Mouse (Mus musculus) C2C12 (cell line): ENCODE results near the gene Rftn2. TPM values are rescaled to one million over a fixed set of nuclear protein-coding genes. Genes with fewer than 3 reads are reported as not detected.

Experiments used
- H3K27me3 ChIP-seq: one replicate; pipeline ENCODE4 v1.6.1; 2011; ENCODE audit not compliant: control insufficient read depth, insufficient read depth, insufficient read length
- H3K36me3 ChIP-seq: one replicate; pipeline ENCODE4 v1.6.1; 2011; ENCODE audit not compliant: control insufficient read depth, insufficient read depth
- H3K4me3 ChIP-seq: one replicate; pipeline ENCODE4 v1.5.1; 2011; ENCODE audit warnings: mild to moderate bottlenecking, control low read depth; ENCODE audit not compliant: poor library complexity, insufficient read depth, severe bottlenecking
- H3K79me2 ChIP-seq: one replicate; pipeline ENCODE4 v1.6.1; 2011; ENCODE audit not compliant: control insufficient read depth, insufficient read depth
- H3K79me3 ChIP-seq: one replicate; pipeline ENCODE4 v1.6.1; 2011; ENCODE audit warnings: low read depth, control low read depth
- H3ac ChIP-seq: one replicate; pipeline ENCODE3; 2011; ENCODE audit warnings: low read depth; ENCODE audit not compliant: control insufficient read depth, insufficient read length
- CEBPB ChIP-seq: IDR thresholded peaks from one replicate; pipeline ENCODE4 v1.6.1; 2011; ENCODE audit warnings: low read depth, mild to moderate bottlenecking, control low read depth, moderate library complexity
- CTCF ChIP-seq: IDR thresholded peaks from one replicate; pipeline ENCODE4 v1.5.1; 2011; ENCODE audit not compliant: control insufficient read depth, insufficient read depth, insufficient read length
- FOSL1 ChIP-seq: IDR thresholded peaks from one replicate; pipeline ENCODE4 v1.8.0; 2011; ENCODE audit warnings: mild to moderate bottlenecking, low read length; ENCODE audit not compliant: poor library complexity, insufficient read depth, severe bottlenecking
- MAX ChIP-seq: IDR thresholded peaks from one replicate; pipeline ENCODE4 v1.6.1; 2011; ENCODE audit warnings: mild to moderate bottlenecking, control low read depth
- MYOD1 ChIP-seq: IDR thresholded peaks from one replicate; pipeline ENCODE4 v1.6.1; 2011; ENCODE audit warnings: low read depth; ENCODE audit not compliant: control insufficient read depth, insufficient read length
- MYOG ChIP-seq: IDR thresholded peaks from one replicate; pipeline ENCODE4 v1.6.1; 2011; ENCODE audit not compliant: control insufficient read depth, insufficient read length; ENCODE audit errors: extremely low read depth
- USF1 ChIP-seq: IDR thresholded peaks from one replicate; pipeline ENCODE4 v1.6.1; 2011; ENCODE audit warnings: low read depth, mild to moderate bottlenecking, control low read depth, moderate library complexity
- polyA plus RNA-seq: library from polyadenylated mRNA; unstranded; fragments of >200 nt; fragmentation: generic; extraction: Trizol; gene quantifications from one replicate; pipeline ENCODE4 v1.2.1, GENCODE M21; 2012; ENCODE audit warnings: missing spikeins

Rftn2 gene
- polyA plus RNA-seq, 1 experiment, result 13.0 TPM

DNA sequence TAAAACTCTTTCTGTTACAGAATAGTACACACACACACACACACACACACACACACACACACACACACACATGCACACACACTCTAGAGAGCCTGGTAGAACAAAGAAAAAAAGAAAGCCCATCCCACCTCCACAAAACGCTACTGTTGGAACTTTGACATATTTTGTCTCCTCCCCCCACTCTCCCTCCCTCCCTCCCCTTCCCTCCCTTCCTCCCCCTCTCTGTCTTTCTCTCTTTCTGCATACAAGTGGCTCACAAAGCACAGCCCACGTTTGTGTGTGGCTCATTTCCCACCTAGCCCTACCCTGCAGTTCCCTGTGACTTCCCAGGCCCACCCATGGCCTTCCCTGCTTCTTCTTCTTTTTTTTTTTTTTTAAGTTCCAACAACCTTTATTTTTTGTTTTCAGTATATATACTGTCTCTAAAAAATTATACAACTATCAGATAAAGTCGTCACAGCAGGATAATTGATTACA lies 52.0 kb downstream of the Rftn2 start:
- Histone ChIP-seq H3K4me3 (no peak overlapping the region), H3K36me3 (no peaks in the 10 kb centered on the region)
- no peak for TF ChIP-seq CTCF
- no peak for TF ChIP-seq FOSL1
- no peak for TF ChIP-seq USF1
- TF ChIP-seq MYOD1, result no peak
- no peak for TF ChIP-seq CEBPB
- no peak for TF ChIP-seq MYOG
- no peak for TF ChIP-seq MAX

DNA sequence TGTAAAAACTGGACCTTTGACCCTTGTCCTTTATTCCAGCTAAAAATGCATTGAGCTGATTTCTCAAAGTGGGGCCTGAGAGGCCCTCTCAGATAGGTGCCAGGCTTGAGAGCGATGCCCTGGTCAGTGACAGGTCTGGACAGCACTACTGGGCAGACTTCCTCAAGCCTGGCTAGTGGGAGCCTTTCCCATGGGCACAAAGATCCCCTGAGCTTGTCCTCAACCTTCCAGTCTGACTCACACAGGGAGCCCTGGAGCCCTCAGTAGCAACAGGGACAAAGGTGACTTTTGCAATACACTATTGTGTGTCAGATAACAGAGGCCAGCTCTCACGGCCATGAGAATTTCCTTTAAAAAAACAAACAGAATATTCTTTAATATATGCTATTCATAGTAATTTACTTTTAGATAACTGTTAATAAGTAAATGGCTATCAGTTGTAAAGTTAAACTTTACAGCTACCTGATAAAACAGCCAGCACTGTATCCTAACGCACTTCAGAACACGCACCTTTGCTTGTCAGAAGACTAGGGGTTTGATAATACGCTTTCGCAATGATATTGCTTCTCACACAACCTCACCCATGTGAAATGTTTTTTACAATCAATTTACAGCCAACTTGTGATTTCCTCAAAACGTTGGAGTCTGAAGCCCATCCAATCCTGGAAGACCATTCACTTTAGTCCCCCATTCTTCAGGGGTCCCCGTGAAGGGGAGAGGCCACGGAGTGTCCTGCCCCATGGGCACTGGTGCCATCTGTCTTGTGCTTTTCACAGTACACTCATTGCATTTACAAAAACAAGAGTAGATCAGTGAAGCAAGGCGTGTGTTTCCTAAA lies 52.6 kb downstream of the Rftn2 start:
- H3K36me3 ChIP-seq, result peaks cover 6% of the 10 kb centered on the region
- no peaks in the 10 kb centered on the region for H3K79me2 ChIP-seq
- no peak for TF ChIP-seq USF1
- TF ChIP-seq MYOD1, result no peak
- no peak for TF ChIP-seq CEBPB
- no peak for TF ChIP-seq MYOG
- TF ChIP-seq CTCF, result no peak
- no peak for TF ChIP-seq FOSL1
- no peak for TF ChIP-seq MAX
- no peak overlapping the region for H3ac ChIP-seq
- H3K27me3 ChIP-seq, result no peaks in the 10 kb centered on the region
- no peaks in the 10 kb centered on the region for H3K79me3 ChIP-seq
- H3K4me3 ChIP-seq, result no peak overlapping the region

More for the DNA sequence above, 52.0 kb downstream of the Rftn2 start:
- Histone ChIP-seq H3ac (no peak overlapping the region), H3K79me3 (no peaks in the 10 kb centered on the region), H3K79me2 (no peaks in the 10 kb centered on the region), H3K27me3 (no peaks in the 10 kb centered on the region)

- Histone ChIP-seq H3K36me3 (peaks cover 9% of the 10 kb centered on the region), H3ac (no peak overlapping the region), H3K79me2 (no peaks in the 10 kb centered on the region), H3K27me3 (no peaks in the 10 kb centered on the region), H3K4me3 (no peak overlapping the region), H3K79me3 (no peaks in the 10 kb centered on the region)
- TF ChIP-seq CTCF, result no peak
- no peak for TF ChIP-seq FOSL1
- no peak for TF ChIP-seq USF1
- no peak for TF ChIP-seq MYOD1
- TF ChIP-seq CEBPB, result no peak
- TF ChIP-seq MAX, result no peak
- no peak for TF ChIP-seq MYOG
Observed at GRCm38 (mm10) chr1:55171361-55172325, 54.9 kb downstream of the Rftn2 start.

DNA sequence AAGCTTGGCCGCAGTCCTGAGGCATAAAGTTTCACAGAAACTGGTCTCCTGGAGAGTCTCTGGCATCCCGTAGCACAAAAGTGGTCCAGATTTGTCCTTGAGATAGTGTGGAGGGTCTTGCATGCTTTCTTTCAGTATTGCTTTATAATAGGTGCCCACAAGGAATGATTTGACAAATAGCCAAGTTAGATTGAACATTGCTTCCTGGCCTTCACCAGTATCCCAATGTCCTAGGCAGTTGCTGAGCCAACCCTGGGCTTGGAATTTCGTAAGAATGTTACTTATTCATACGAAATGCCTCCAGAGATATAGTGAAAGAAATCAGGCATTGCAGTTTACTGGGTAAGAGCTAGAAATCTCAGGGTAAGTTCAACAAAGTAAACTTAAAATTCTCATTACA lies 58.0 kb downstream of the Rftn2 start:
- Histone ChIP-seq H3K27me3 (no peaks in the 10 kb centered on the region), H3K36me3 (peaks cover 9% of the 10 kb centered on the region), H3K4me3 (no peak overlapping the region), H3ac (no peak overlapping the region), H3K79me3 (no peaks in the 10 kb centered on the region), H3K79me2 (no peaks in the 10 kb centered on the region)
- no peak for TF ChIP-seq CTCF
- no peak for TF ChIP-seq MAX
- no peak for TF ChIP-seq MYOD1
- TF ChIP-seq CEBPB, result no peak
- no peak for TF ChIP-seq USF1
- no peak for TF ChIP-seq MYOG
- TF ChIP-seq FOSL1, result no peak

GRCm38 (mm10) chr1:55167560-55167959 lies 59.0 kb downstream of the Rftn2 start:
- H3K36me3 ChIP-seq, result peaks cover 9% of the 10 kb centered on the region
- H3K27me3 ChIP-seq, result no peaks in the 10 kb centered on the region
- no peak for TF ChIP-seq USF1
- TF ChIP-seq MYOD1, result no peak
- no peak for TF ChIP-seq MAX
- TF ChIP-seq FOSL1, result no peak
- no peak for TF ChIP-seq CEBPB
- no peak for TF ChIP-seq CTCF
- TF ChIP-seq MYOG, result no peak

More at GRCm38 (mm10) chr1:55167560-55167959, 59.0 kb downstream of the Rftn2 start:
- Histone ChIP-seq H3ac (no peak overlapping the region), H3K4me3 (no peak overlapping the region), H3K79me3 (no peaks in the 10 kb centered on the region), H3K79me2 (no peaks in the 10 kb centered on the region)
